Mouse (Mus musculus): Measurements from ENCODE around the gene Gpc2.
A peak's percentile ranks its signal among the peaks of the same experiment; 100 is the strongest.

The Gpc2 gene

DNA sequence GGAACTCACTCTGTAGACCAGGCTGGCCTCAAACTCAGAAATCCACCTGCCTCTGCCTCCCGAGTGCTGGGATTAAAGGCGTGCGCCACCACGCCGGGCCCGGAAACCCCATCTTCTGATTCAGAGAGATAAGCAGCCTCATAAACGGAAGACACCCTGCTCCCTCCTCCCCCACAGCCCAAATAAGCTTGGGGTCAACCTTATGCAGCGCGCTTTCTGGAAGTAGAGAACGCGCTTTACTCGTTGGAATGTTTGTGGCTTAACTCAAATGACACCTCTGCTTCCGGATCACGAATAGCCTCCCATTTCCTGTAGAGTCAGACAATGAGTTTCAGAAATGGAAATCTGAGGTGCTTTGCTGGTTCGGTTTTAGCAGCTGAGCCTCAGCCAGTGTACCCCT is 1.0 kb upstream of the Gpc2 start:
- Histone ChIP-seq H3K9me3 (ENCODE audit: low read length) (no peaks in the 10 kb centered on the region), H3K4me1 (replicated peaks; ENCODE audit: low read depth, low read length) (peaks cover 42% of the 10 kb centered on the region), H3K4me3 (replicated peaks; ENCODE audit: low read length) (peak overlapping the region; percentile 88), H3K27me3 (ENCODE audit: insufficient read depth, low read length) (peaks cover 28% of the 10 kb centered on the region), H3K36me3 (ENCODE audit: insufficient read depth, low read length) (peaks cover 67% of the 10 kb centered on the region)
- no peak for TF ChIP-seq CTCF (conservative IDR thresholded peaks at IDR 0.05; ENCODE audit: low read length)
- no peak for TF ChIP-seq NANOG (IDR thresholded peaks at IDR 0.05; ENCODE audit: borderline replicate concordance, low read length)
- TF ChIP-seq POU5F1 (IDR thresholded peaks at IDR 0.05; ENCODE audit: borderline replicate concordance, low read length) = no peak

DNA sequence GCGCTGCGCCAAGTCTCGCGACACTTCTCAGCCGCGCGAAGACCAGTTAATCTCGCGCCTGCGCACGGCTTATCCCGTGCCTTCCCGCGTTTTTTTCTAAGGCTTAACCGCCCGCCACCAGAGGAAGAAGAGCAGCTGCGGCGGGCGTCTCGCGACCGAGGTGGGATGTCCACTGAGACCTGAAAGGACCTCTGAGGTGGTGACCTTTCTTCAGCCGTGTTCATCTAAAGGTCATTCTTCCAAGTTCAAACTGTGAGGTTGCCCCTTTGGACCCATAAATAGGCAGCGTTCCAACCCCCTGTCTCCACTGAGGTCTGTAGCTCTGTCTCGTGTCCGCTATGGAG is 592 bp upstream of the Gpc2 start:
- no peak for TF ChIP-seq NANOG (IDR thresholded peaks at IDR 0.05; ENCODE audit: borderline replicate concordance, low read length)
- no peak for TF ChIP-seq CTCF (conservative IDR thresholded peaks at IDR 0.05; ENCODE audit: low read length)
- no peak for TF ChIP-seq POU5F1 (IDR thresholded peaks at IDR 0.05; ENCODE audit: borderline replicate concordance, low read length)

DNA sequence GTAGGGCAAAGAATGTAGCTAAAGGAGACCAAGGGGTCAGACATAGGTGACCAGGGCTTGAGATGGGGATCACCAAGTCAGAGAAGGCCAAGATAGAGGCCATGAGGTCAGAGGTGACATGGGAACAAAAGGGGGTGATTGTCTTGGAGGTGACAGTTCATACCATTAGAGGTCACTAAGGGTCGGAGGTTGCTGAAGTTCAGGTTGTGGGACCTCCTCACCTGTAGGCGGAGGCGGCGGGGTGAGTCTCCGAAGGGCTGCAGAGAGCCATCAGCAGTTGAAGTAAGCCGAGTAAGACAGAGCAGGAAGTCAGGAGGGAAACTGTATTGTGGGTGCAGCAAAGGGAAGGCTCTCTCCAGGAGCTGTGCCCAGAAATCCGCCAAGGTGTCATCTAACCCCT is 1.8 kb downstream of the Gpc2 start:
- H3K4me3 ChIP-seq (replicated peaks; ENCODE audit: low read length) = no peak overlapping the region
- H3K27me3 ChIP-seq (ENCODE audit: insufficient read depth, low read length) = peaks cover 46% of the 10 kb centered on the region
- no peak for TF ChIP-seq NANOG (IDR thresholded peaks at IDR 0.05; ENCODE audit: borderline replicate concordance, low read length)
- no peak for TF ChIP-seq POU5F1 (IDR thresholded peaks at IDR 0.05; ENCODE audit: borderline replicate concordance, low read length)
- no peak for TF ChIP-seq CTCF (conservative IDR thresholded peaks at IDR 0.05; ENCODE audit: low read length)
- peaks cover 49% of the 10 kb centered on the region for H3K36me3 ChIP-seq (ENCODE audit: insufficient read depth, low read length)
- peaks cover 64% of the 10 kb centered on the region for H3K4me1 ChIP-seq (replicated peaks; ENCODE audit: low read depth, low read length)
- H3K9me3 ChIP-seq (ENCODE audit: low read length) = no peaks in the 10 kb centered on the region

More for the DNA sequence above, 592 bp upstream of the Gpc2 start:
- Histone ChIP-seq H3K4me1 (replicated peaks; ENCODE audit: low read depth, low read length) (peaks cover 47% of the 10 kb centered on the region), H3K27me3 (ENCODE audit: insufficient read depth, low read length) (peaks cover 32% of the 10 kb centered on the region), H3K36me3 (ENCODE audit: insufficient read depth, low read length) (peaks cover 65% of the 10 kb centered on the region), H3K9me3 (ENCODE audit: low read length) (no peaks in the 10 kb centered on the region), H3K4me3 (replicated peaks; ENCODE audit: low read length) (peak overlapping the region; percentile 88)

GRCm38 (mm10) chr5:138275216-138276050 is 4.4 kb downstream of the Gpc2 start:
- no peaks in the 10 kb centered on the region for H3K9me3 ChIP-seq (ENCODE audit: low read length)
- TF ChIP-seq NANOG (IDR thresholded peaks at IDR 0.05; ENCODE audit: borderline replicate concordance, low read length) (no peak), POU5F1 (IDR thresholded peaks at IDR 0.05; ENCODE audit: borderline replicate concordance, low read length) (no peak), CTCF (conservative IDR thresholded peaks at IDR 0.05; ENCODE audit: low read length) (no peak)

DNA sequence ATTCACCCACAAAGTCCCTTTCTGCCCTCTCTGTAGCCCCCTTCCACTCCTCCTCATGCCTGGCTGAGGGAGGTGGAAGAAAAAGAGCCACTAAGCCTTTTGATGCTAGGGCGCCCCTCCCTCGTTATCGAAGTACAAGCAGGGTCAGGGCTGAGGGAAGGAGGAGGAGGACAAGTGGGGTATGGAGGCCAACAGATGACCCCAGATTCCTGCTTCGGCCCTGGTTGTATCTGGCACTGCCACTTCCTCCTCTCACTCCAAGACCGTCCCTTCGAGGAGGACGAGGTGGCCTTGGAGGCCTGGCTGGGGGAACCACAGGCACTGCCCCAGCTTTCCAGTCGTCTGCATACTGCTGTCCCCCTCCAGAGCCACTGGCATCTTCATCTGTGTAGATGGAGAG is 5.6 kb downstream of the Gpc2 start:
- Histone ChIP-seq H3K9me3 (ENCODE audit: low read length) (no peaks in the 10 kb centered on the region), H3K36me3 (ENCODE audit: insufficient read depth, low read length) (peaks cover 32% of the 10 kb centered on the region), H3K27me3 (ENCODE audit: insufficient read depth, low read length) (peaks cover 78% of the 10 kb centered on the region), H3K4me1 (replicated peaks; ENCODE audit: low read depth, low read length) (peaks cover 59% of the 10 kb centered on the region), H3K4me3 (replicated peaks; ENCODE audit: low read length) (no peak overlapping the region)
- TF ChIP-seq CTCF (conservative IDR thresholded peaks at IDR 0.05; ENCODE audit: low read length) (no peak), NANOG (IDR thresholded peaks at IDR 0.05; ENCODE audit: borderline replicate concordance, low read length) (no peak)

More at GRCm38 (mm10) chr5:138275216-138276050, 4.4 kb downstream of the Gpc2 start:
- Histone ChIP-seq H3K4me3 (replicated peaks; ENCODE audit: low read length) (peak overlapping the region; percentile 66), H3K27me3 (ENCODE audit: insufficient read depth, low read length) (peaks cover 70% of the 10 kb centered on the region), H3K36me3 (ENCODE audit: insufficient read depth, low read length) (peaks cover 32% of the 10 kb centered on the region), H3K4me1 (replicated peaks; ENCODE audit: low read depth, low read length) (peaks cover 65% of the 10 kb centered on the region)

DNA sequence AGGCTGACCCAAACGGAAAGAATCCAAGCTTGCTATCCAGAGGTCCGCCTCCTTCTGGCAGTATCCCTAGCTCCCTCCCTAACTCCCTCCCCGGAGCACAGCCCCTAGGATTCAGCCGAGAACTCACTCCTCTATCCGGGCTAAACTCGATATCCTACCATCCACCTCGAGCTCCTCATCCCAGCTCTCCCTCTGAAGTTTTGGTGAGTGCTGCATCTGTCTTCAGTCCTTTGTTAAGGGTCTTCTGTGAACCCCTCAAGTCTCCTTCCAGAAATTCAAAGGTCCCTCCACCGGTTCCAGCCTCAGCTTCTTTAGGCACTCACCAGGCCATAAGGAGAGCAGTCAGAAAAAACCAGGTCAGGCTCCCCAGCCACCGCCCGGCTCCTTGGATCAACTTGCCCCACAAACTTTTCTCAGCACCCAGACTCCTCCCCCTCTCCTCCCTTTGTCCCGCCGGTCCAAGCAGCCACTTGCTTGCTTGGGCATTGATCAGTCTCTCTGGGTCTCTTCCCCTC is 7.3 kb downstream of the Gpc2 start, which contains the start of gene Gal3st4:
Gal3st4 (minus strand) TSS at position 432 of the 515 bp plus-strand sequence.
- H3K4me3 ChIP-seq (replicated peaks; ENCODE audit: low read length) = peak within 1 kb of the TSS; percentile 42

DNA sequence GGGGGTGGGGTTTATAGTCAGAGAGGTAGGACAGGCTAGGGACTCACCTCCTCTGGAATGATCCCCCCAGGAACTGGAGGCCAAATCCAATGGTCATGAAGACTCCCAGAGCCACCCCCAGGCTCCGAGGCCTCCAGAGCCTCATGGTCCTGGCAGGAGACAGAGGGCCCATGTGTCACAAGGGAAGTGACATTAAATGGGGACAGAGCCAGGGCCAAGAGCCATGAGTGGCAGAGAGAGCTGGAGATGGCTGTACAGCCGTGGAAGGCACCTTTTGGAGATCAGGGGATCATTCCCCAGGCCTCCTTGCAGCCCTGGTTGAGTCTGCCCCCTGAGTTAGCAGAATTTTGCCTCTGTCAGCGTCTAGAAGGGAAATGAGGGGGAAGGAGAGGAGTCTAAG is 8.6 kb downstream of the Gpc2 start:
- TF ChIP-seq POU5F1 (IDR thresholded peaks at IDR 0.05; ENCODE audit: borderline replicate concordance, low read length) (no peak), NANOG (IDR thresholded peaks at IDR 0.05; ENCODE audit: borderline replicate concordance, low read length) (no peak), CTCF (conservative IDR thresholded peaks at IDR 0.05; ENCODE audit: low read length) (no peak)
- Histone ChIP-seq H3K9me3 (ENCODE audit: low read length) (no peaks in the 10 kb centered on the region), H3K36me3 (ENCODE audit: insufficient read depth, low read length) (peaks cover 12% of the 10 kb centered on the region), H3K27me3 (ENCODE audit: insufficient read depth, low read length) (peaks cover 59% of the 10 kb centered on the region), H3K4me1 (replicated peaks; ENCODE audit: low read depth, low read length) (peaks cover 41% of the 10 kb centered on the region), H3K4me3 (replicated peaks; ENCODE audit: low read length) (no peak overlapping the region)

More for the DNA sequence above, 7.3 kb downstream of the Gpc2 start, which contains the start of gene Gal3st4:
- Histone ChIP-seq H3K9me3 (ENCODE audit: low read length) (no peaks in the 10 kb centered on the region), H3K36me3 (ENCODE audit: insufficient read depth, low read length) (peaks cover 20% of the 10 kb centered on the region), H3K27me3 (ENCODE audit: insufficient read depth, low read length) (peaks cover 69% of the 10 kb centered on the region), H3K4me1 (replicated peaks; ENCODE audit: low read depth, low read length) (peaks cover 46% of the 10 kb centered on the region)
- no peak for TF ChIP-seq CTCF (conservative IDR thresholded peaks at IDR 0.05; ENCODE audit: low read length)
- no peak for TF ChIP-seq NANOG (IDR thresholded peaks at IDR 0.05; ENCODE audit: borderline replicate concordance, low read length)
- no peak for TF ChIP-seq POU5F1 (IDR thresholded peaks at IDR 0.05; ENCODE audit: borderline replicate concordance, low read length)

DNA sequence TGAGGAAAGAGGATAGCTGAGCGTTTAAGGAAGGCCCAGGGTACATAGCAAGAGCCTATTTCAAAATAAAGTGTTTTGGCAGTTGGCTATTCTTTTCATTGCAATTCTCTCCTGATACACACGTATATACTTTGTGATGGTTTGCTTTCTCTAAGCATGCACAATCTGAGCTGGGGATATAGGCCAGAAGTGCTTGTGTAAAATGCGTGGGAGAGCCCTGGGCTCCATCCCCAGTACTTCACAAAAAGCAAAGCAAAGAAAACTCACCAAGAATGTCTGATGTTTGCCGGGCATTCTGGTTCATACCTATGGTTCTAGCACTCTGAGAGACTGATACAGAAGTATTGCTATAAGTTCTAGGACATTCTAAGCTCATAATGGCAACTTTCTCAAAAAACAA is 10.8 kb downstream of the Gpc2 start:
- Histone ChIP-seq H3K27me3 (ENCODE audit: insufficient read depth, low read length) (peaks cover 42% of the 10 kb centered on the region), H3K4me3 (replicated peaks; ENCODE audit: low read length) (no peak overlapping the region), H3K36me3 (ENCODE audit: insufficient read depth, low read length) (peaks cover 15% of the 10 kb centered on the region), H3K4me1 (replicated peaks; ENCODE audit: low read depth, low read length) (peaks cover 29% of the 10 kb centered on the region), H3K9me3 (ENCODE audit: low read length) (no peaks in the 10 kb centered on the region)
- no peak for TF ChIP-seq NANOG (IDR thresholded peaks at IDR 0.05; ENCODE audit: borderline replicate concordance, low read length)
- no peak for TF ChIP-seq CTCF (conservative IDR thresholded peaks at IDR 0.05; ENCODE audit: low read length)
- no peak for TF ChIP-seq POU5F1 (IDR thresholded peaks at IDR 0.05; ENCODE audit: borderline replicate concordance, low read length)
